In genomic region chr8:107699307-107699706, GRCm38 (mm10) we compare ENCODE assay signal across 14 mouse cellular contexts.
DNase-seq lines count a peak whose midpoint lies in the region; ATAC-seq and TF ChIP-seq lines count a peak whose summit lies in the region.
"Had no signal": no experiment of that assay in that cellular context is flagged by ENCODE, and none has a peak within 500 bp of the region (broad histone marks: within the 10 kb centered on the region; RNA-seq: fewer than 3 reads in every experiment).

No protein-coding gene starts in this region.

- no peak for ATAC-seq in forebrain, embryonic 13.5 days
- ATAC-seq in forebrain, embryonic 15.5 days (replicated peaks) = no peak
- ATAC-seq in hindbrain, embryonic 16.5 days = no peak
- no peak for ATAC-seq in midbrain, postnatal 0 days (ENCODE audit: low FRiP score)
- ATAC-seq: CD4-positive, CD25-positive, alpha-beta regulatory T cell, adult 4 months had no signal

- peaks cover 7% of the 10 kb centered on the region; the same call in 1 of the 2 replicates for H3K4me1 ChIP-seq in forebrain, embryonic 13.5 days
- H3K4me1 ChIP-seq in forebrain, embryonic 15.5 days = 0 out of 2 replicates have a peak, but pooled peaks cover 3% of the 10 kb centered on the region
- peaks cover 12% of the 10 kb centered on the region for H3K4me1 ChIP-seq in hindbrain, embryonic 16.5 days (ENCODE audit: control insufficient read depth, insufficient read depth, low read depth, low read length)
- H3K4me1 ChIP-seq in midbrain, postnatal 0 days (ENCODE audit: insufficient read depth, low read length) = 0 out of 2 replicates have a peak, but pooled peaks cover 5% of the 10 kb centered on the region
- H3K4me1 ChIP-seq: embryonic facial prominence, embryonic 15.5 days had no signal

- H3K4me3 ChIP-seq in forebrain, embryonic 13.5 days = no peak overlapping the region
- no peak overlapping the region for H3K4me3 ChIP-seq in forebrain, embryonic 15.5 days
- no peak overlapping the region for H3K4me3 ChIP-seq in hindbrain, embryonic 16.5 days (ENCODE audit: low read length)
- no peak overlapping the region for H3K4me3 ChIP-seq in midbrain, postnatal 0 days (ENCODE audit: low read depth, low read length)
- H3K4me3 ChIP-seq: embryonic facial prominence, embryonic 15.5 days; gastrocnemius, adult 2 months; myocyte had no signal

- no peak for TF ChIP-seq CTCF in midbrain, postnatal 0 days (IDR thresholded peaks at IDR 0.05)

- intact Hi-C loops in left cerebral cortex, postnatal 4 days (cut with DNase I) = no loop called here
- intact Hi-C loops in left cerebral cortex, postnatal 14 days (cut with DNase I) = no loop called here
- intact Hi-C loops in gastrocnemius, postnatal 14 days (cut with DNase I; ENCODE audit: low total_unique reads) = no loop called here

- 32% methylated on average over 7 of the region's 7 CpGs for WGBS in forebrain, embryonic 13.5 days
- WGBS in forebrain, embryonic 15.5 days = 25% methylated on average over 7 of the region's 7 CpGs
- 19% methylated on average over 7 of the region's 7 CpGs for WGBS in hindbrain, embryonic 16.5 days
- 20% methylated on average over 7 of the region's 7 CpGs for WGBS in midbrain, postnatal 0 days

- no peaks in the 10 kb centered on the region for H3K9me3 ChIP-seq in forebrain, embryonic 13.5 days (replicated peaks)
- H3K9me3 ChIP-seq in forebrain, embryonic 15.5 days = no peaks in the 10 kb centered on the region
- H3K9me3 ChIP-seq in hindbrain, embryonic 16.5 days (ENCODE audit: control insufficient read depth, low read length) = no peaks in the 10 kb centered on the region
- H3K9me3 ChIP-seq in midbrain, postnatal 0 days (ENCODE audit: low read length) = no peaks in the 10 kb centered on the region
- H3K9me3 ChIP-seq: embryonic facial prominence, embryonic 15.5 days had no signal

- no peaks in the 10 kb centered on the region for H3K36me3 ChIP-seq in forebrain, embryonic 13.5 days (ENCODE audit: poor library complexity, severe bottlenecking)
- no peaks in the 10 kb centered on the region for H3K36me3 ChIP-seq in forebrain, embryonic 15.5 days
- no peaks in the 10 kb centered on the region for H3K36me3 ChIP-seq in hindbrain, embryonic 16.5 days (ENCODE audit: control insufficient read depth, insufficient read depth, low read length)
- H3K36me3 ChIP-seq in midbrain, postnatal 0 days (ENCODE audit: insufficient read depth, low read length) = no peaks in the 10 kb centered on the region
- H3K36me3 ChIP-seq: embryonic facial prominence, embryonic 15.5 days had no signal

- H3K27ac ChIP-seq in forebrain, embryonic 13.5 days = peak overlapping the region; percentile 3; the same call in 1 of the 2 replicates
- H3K27ac ChIP-seq in forebrain, embryonic 15.5 days (replicated peaks) = no peak overlapping the region
- H3K27ac ChIP-seq in hindbrain, embryonic 16.5 days (ENCODE audit: low read depth, low read length) = no peak overlapping the region
- H3K27ac ChIP-seq in midbrain, postnatal 0 days (ENCODE audit: low read depth, low read length) = no peak overlapping the region
- H3K27ac ChIP-seq: embryonic facial prominence, embryonic 15.5 days; gastrocnemius, adult 2 months had no signal

- DNase-seq in left cerebral cortex, postnatal 4 days = peak; percentile 40
- DNase-seq in left cerebral cortex, postnatal 14 days (ENCODE audit: low spot score in 2 of 2) = no peak
- peak; percentile 41 for DNase-seq in midbrain, postnatal 0 days (ENCODE audit: low spot score)
- no peak for DNase-seq in right cerebral cortex, postnatal 25 days
- DNase-seq in gastrocnemius, postnatal 14 days = no peak
- DNase-seq: gastrocnemius, adult 2 months; kidney, adult 11 months; layer of hippocampus, adult 9-11 months had no signal

- H3K27me3 ChIP-seq in forebrain, embryonic 13.5 days = no peaks in the 10 kb centered on the region
- no peaks in the 10 kb centered on the region for H3K27me3 ChIP-seq in forebrain, embryonic 15.5 days
- no peaks in the 10 kb centered on the region for H3K27me3 ChIP-seq in hindbrain, embryonic 16.5 days (replicated peaks; ENCODE audit: control insufficient read depth, insufficient read depth, low read length)
- no peaks in the 10 kb centered on the region; the same call in 1 of the 2 replicates for H3K27me3 ChIP-seq in midbrain, postnatal 0 days (ENCODE audit: insufficient read depth, low read length)

- H3K9ac ChIP-seq in forebrain, embryonic 13.5 days = no peak overlapping the region
- H3K9ac ChIP-seq in forebrain, embryonic 15.5 days (replicated peaks) = no peak overlapping the region
- H3K9ac ChIP-seq in hindbrain, embryonic 16.5 days (ENCODE audit: low read depth, low read length) = no peak overlapping the region; the same call in 1 of the 2 replicates
- no peak overlapping the region for H3K9ac ChIP-seq in midbrain, postnatal 0 days (replicated peaks; ENCODE audit: low read length, poor library complexity, severe bottlenecking)
- H3K9ac ChIP-seq: embryonic facial prominence, embryonic 15.5 days had no signal

- H3K4me2 ChIP-seq in forebrain, embryonic 13.5 days = peak overlapping the region; percentile 10; the same call in 1 of the 2 replicates
- no peak overlapping the region for H3K4me2 ChIP-seq in forebrain, embryonic 15.5 days (replicated peaks)
- H3K4me2 ChIP-seq in hindbrain, embryonic 16.5 days (ENCODE audit: low read length) = peak overlapping the region; percentile 24
- no peak overlapping the region for H3K4me2 ChIP-seq in midbrain, postnatal 0 days (ENCODE audit: low read depth, low read length, poor library complexity, severe bottlenecking)
- H3K4me2 ChIP-seq: embryonic facial prominence, embryonic 15.5 days had no signal

Comparison
In these comparisons a context has a peak if more than half of its experiments do, and no peak if none do; other contexts are left out.
1. H3K4me2 ChIP-seq: peak in forebrain, embryonic 13.5 days (single experiment) and hindbrain, embryonic 16.5 days (single experiment); none in forebrain, embryonic 15.5 days (single experiment) and midbrain, postnatal 0 days (single experiment).
2. DNase-seq: peak in left cerebral cortex, postnatal 4 days (single experiment) and midbrain, postnatal 0 days (single experiment); none in left cerebral cortex, postnatal 14 days (0 of 2), right cerebral cortex, postnatal 25 days (single experiment) and gastrocnemius, postnatal 14 days (single experiment).